9 mouse cellular contexts compared by ENCODE assay signal in genomic region chr11:5803551-5803981, GRCm38 (mm10). TPM values are rescaled to one million over a fixed set of nuclear protein-coding genes. Genes with fewer than 3 reads are reported as not detected.
A peak's percentile ranks its signal among the peaks of the same experiment; 100 is the strongest.
DNase-seq lines count a peak whose midpoint lies in the region; ATAC-seq and TF ChIP-seq lines count a peak whose summit lies in the region.
"Had no signal": no experiment of that assay in that cellular context is flagged by ENCODE, and none has a peak within 500 bp of the region (broad histone marks: within the 10 kb centered on the region; RNA-seq: fewer than 3 reads in every experiment).

Pgam2 (minus strand) TSS chr11:5803733.

- 54% methylated on average over 8 of the region's 8 CpGs for WGBS in kidney, adult 2 months
- 50% methylated on average over 8 of the region's 8 CpGs for WGBS in kidney, embryonic 16.5 days
- WGBS in small intestine, adult 2 months, result 53% methylated on average over 8 of the region's 8 CpGs

- no peak for TF ChIP-seq POLR2A in kidney, adult 2 months (IDR thresholded peaks at IDR 0.05; ENCODE audit: low read depth, low read length)
- no peak for TF ChIP-seq POLR2A in small intestine, adult 2 months (IDR thresholded peaks at IDR 0.05; ENCODE audit: low read depth, low read length)

- no peaks in the 10 kb centered on the region for H3K36me3 ChIP-seq in kidney, adult 2 months (ENCODE audit: control insufficient read depth, insufficient read depth, low read length)
- H3K36me3 ChIP-seq in kidney, embryonic 16.5 days (ENCODE audit: insufficient read depth, low read length), result peaks cover 24% of the 10 kb centered on the region
- peaks cover 27% of the 10 kb centered on the region for H3K36me3 ChIP-seq in small intestine, adult 2 months (ENCODE audit: control insufficient read depth, insufficient read depth, low read length)

- 0 out of 2 replicates have a peak, but pooled peaks cover 4% of the 10 kb centered on the region for H3K4me1 ChIP-seq in kidney, adult 2 months (ENCODE audit: control insufficient read depth, insufficient read depth, low read length)
- peaks cover 19% of the 10 kb centered on the region for H3K4me1 ChIP-seq in kidney, embryonic 16.5 days (ENCODE audit: insufficient read depth, low read length)
- H3K4me1 ChIP-seq in small intestine, adult 2 months (ENCODE audit: control insufficient read depth, insufficient read depth, insufficient read length, low read length), result peaks cover 47% of the 10 kb centered on the region

- H3K9ac ChIP-seq in kidney, embryonic 16.5 days (replicated peaks; ENCODE audit: low read length), result no peak within 1 kb of the TSS
- H3K9ac ChIP-seq: stomach, embryonic 15.5 days had no signal

- intact Hi-C loops in gastrocnemius, postnatal 36 days (cut with DNase I), result no loop called here
- intact Hi-C loops in left cerebral cortex, adult 2 months (cut with DNase I), result no loop called here

- no peaks in the 10 kb centered on the region for H3K9me3 ChIP-seq in kidney, embryonic 16.5 days (ENCODE audit: low read length)
- H3K9me3 ChIP-seq: stomach, embryonic 15.5 days had no signal

- peak within 1 kb of the TSS; percentile 54 for H3K27ac ChIP-seq in kidney, adult 2 months (ENCODE audit: insufficient read depth, low read depth, low read length)
- peak within 1 kb of the TSS; percentile 25; the same call in 1 of the 2 replicates for H3K27ac ChIP-seq in kidney, embryonic 16.5 days (ENCODE audit: low read length)
- peak within 1 kb of the TSS; percentile 62 for H3K27ac ChIP-seq in small intestine, adult 2 months (ENCODE audit: insufficient read depth, low read depth, low read length)
- no peak within 1 kb of the TSS for H3K27ac ChIP-seq in left cerebral cortex, adult 2 months
- H3K27ac ChIP-seq: stomach, embryonic 15.5 days had no signal

- no peak for ATAC-seq in kidney, embryonic 16.5 days (ENCODE audit: low FRiP score, low TSS enrichment)

- H3K27me3 ChIP-seq in kidney, adult 2 months (replicated peaks; ENCODE audit: control insufficient read depth, insufficient read depth, low read length), result no peaks in the 10 kb centered on the region
- no peaks in the 10 kb centered on the region for H3K27me3 ChIP-seq in kidney, embryonic 16.5 days (ENCODE audit: insufficient read depth, low read length)
- H3K27me3 ChIP-seq in small intestine, adult 2 months (ENCODE audit: control insufficient read depth, insufficient read depth, low read length), result no peaks in the 10 kb centered on the region
- H3K27me3 ChIP-seq: stomach, embryonic 15.5 days had no signal

- peak; percentile 48 for DNase-seq in kidney, adult 2 months
- DNase-seq in kidney, postnatal 10 days, result no peak
- peak; percentile 6 for DNase-seq in adipocyte (ENCODE audit: low spot score)
- peak; percentile 58 for DNase-seq in gastrocnemius, postnatal 36 days
- DNase-seq in left cerebral cortex, adult 2 months (ENCODE audit: extremely low spot score in 1 of 2, low spot score in 2 of 2), result no peak
- no peak for DNase-seq in cerebellum, postnatal 4 days (ENCODE audit: low spot score in 2 of 2)

- peak within 1 kb of the TSS; percentile 38 for H3K4me3 ChIP-seq in kidney, adult 2 months (ENCODE audit: insufficient read depth, low read depth, low read length)
- H3K4me3 ChIP-seq in kidney, embryonic 16.5 days (ENCODE audit: low read length), result no peak within 1 kb of the TSS
- no peak within 1 kb of the TSS for H3K4me3 ChIP-seq in small intestine, adult 2 months (ENCODE audit: low read depth, low read length)
- H3K4me3 ChIP-seq in left cerebral cortex, adult 2 months, result no peak within 1 kb of the TSS
- H3K4me3 ChIP-seq: stomach, embryonic 15.5 days had no signal

- no peak for TF ChIP-seq CTCF in kidney, adult 2 months (conservative IDR thresholded peaks at IDR 0.05; ENCODE audit: insufficient read depth, insufficient read length, low read depth, low read length)
- no peak for TF ChIP-seq CTCF in small intestine, adult 2 months (IDR thresholded peaks at IDR 0.05; ENCODE audit: extremely low read depth, insufficient read length, insufficient replicate concordance, low read depth, low read length)
- TF ChIP-seq CTCF in left cerebral cortex, adult 2 months (IDR thresholded peaks at IDR 0.05), result no peak

- H3K4me2 ChIP-seq in kidney, embryonic 16.5 days (replicated peaks; ENCODE audit: low read depth, low read length), result no peak within 1 kb of the TSS
- H3K4me2 ChIP-seq: stomach, embryonic 15.5 days had no signal

RNA-seq across cellular contexts. Expression of gene Pgam2, which starts in this region (rescaled TPM):
- polyA plus RNA-seq in kidney, adult 2 months (2012; rRNA removed), result 113 and 157 TPM in 2 replicates
- 1,000 to 10,000 TPM; 3,227 to 4,326 TPM for total RNA-seq in gastrocnemius, postnatal 36 days (2021)
- 33.0 and 42.8 TPM in 2 replicates for polyA plus RNA-seq in kidney, embryonic 16.5 days (2015; fragmentation: Nextera tagmentation; extraction: Ambion mirVana)
- 0.35 TPM in 1 of 2 replicates, not detected in the other for polyA plus RNA-seq in small intestine, adult 2 months (2012; rRNA removed)
- total RNA-seq in left cerebral cortex, adult 2 months (2021), result 1 to 10 TPM; 5.4 to 9.5 TPM

Comparison
In these comparisons a context has a peak if more than half of its experiments do, and no peak if none do; other contexts are left out.
1. RNA of gene Pgam2 (total RNA-seq): 3,227 to 4,326 TPM in gastrocnemius, postnatal 36 days; 5.4 to 9.5 TPM in left cerebral cortex, adult 2 months; every median in the first group is over 100 times any median in the second.
2. RNA of gene Pgam2 (polyA plus RNA-seq): 113 to 157 TPM in kidney, adult 2 months and 33.0 to 42.8 TPM in kidney, embryonic 16.5 days; 0.35 TPM in small intestine, adult 2 months; every median in the first group is over 10 times any median in the second.
3. DNase-seq: peak in kidney, adult 2 months (single experiment), adipocyte (single experiment) and gastrocnemius, postnatal 36 days (2 of 2); none in kidney, postnatal 10 days (single experiment), left cerebral cortex, adult 2 months (0 of 2) and cerebellum, postnatal 4 days (0 of 2).